Mouse (Mus musculus) E14TG2a.4 (cell line): ENCODE results near the gene Map2k7.

Experiments used
- CTCF ChIP-seq: conservative IDR thresholded peaks from 2 replicates; pipeline ENCODE4 v1.5.1; 2014; ENCODE audit warnings: low read length
- POU5F1 ChIP-seq: IDR thresholded peaks from 2 replicates; pipeline ENCODE4 v1.6.1; 2014; ENCODE audit warnings: low read length, borderline replicate concordance

- TF ChIP-seq CTCF, result no peak
- no peak for TF ChIP-seq POU5F1
Measured at GRCm38 (mm10) chr8:4237814-4238433, 616 bp upstream of the Map2k7 start.
